Comparison of ENCODE assay signal across 23 mouse cellular contexts in genomic region chr11:115584376-115585073, GRCm38 (mm10). TPM values are rescaled to one million over a fixed set of nuclear protein-coding genes. Genes with fewer than 3 reads are reported as not detected.
DNase-seq lines count a peak whose midpoint lies in the region; ATAC-seq and TF ChIP-seq lines count a peak whose summit lies in the region.
"Had no signal": no experiment of that assay in that cellular context is flagged by ENCODE, and none has a peak within 500 bp of the region (broad histone marks: within the 10 kb centered on the region; RNA-seq: fewer than 3 reads in every experiment).

No protein-coding gene starts in this region.

- no peaks in the 10 kb centered on the region for H3K4me1 ChIP-seq in heart, embryonic 15.5 days (replicated peaks)
- no peaks in the 10 kb centered on the region for H3K4me1 ChIP-seq in liver, embryonic 11.5 days (replicated peaks; ENCODE audit: control insufficient read depth, insufficient read depth, low read length)
- no peaks in the 10 kb centered on the region for H3K4me1 ChIP-seq in liver, postnatal 0 days (ENCODE audit: insufficient read depth)
- peaks cover 8% of the 10 kb centered on the region; the same call in 1 of the 2 replicates for H3K4me1 ChIP-seq in brown adipose tissue, adult 24 weeks (ENCODE audit: control insufficient read depth, insufficient read depth, insufficient read length, low read length)
- H3K4me1 ChIP-seq: forebrain, embryonic 10.5 days; forebrain, embryonic 13.5 days; heart, embryonic 12.5 days had no signal

- H3K27ac ChIP-seq in heart, embryonic 15.5 days, result 0 out of 2 replicates have a peak overlapping the region, but pooled peaks have one; percentile 1
- no peak overlapping the region for H3K27ac ChIP-seq in liver, embryonic 11.5 days (ENCODE audit: low read depth, low read length)
- H3K27ac ChIP-seq in liver, postnatal 0 days (ENCODE audit: low read depth), result no peak overlapping the region
- H3K27ac ChIP-seq in brown adipose tissue, adult 24 weeks (replicated peaks; ENCODE audit: low read depth, low read length), result peak overlapping the region; percentile 43
- H3K27ac ChIP-seq in gastrocnemius, adult 2 months, result no peak overlapping the region; the same call in 1 of the 2 replicates
- H3K27ac ChIP-seq: forebrain, embryonic 10.5 days; forebrain, embryonic 13.5 days; hindbrain, embryonic 14.5 days had no signal

- TF ChIP-seq EP300 in liver, postnatal 0 days (IDR thresholded peaks at IDR 0.05; ENCODE audit: low read depth), result no peak

- intact Hi-C loops in gastrocnemius, adult 2 months (cut with DNase I), result no loop called here

- no peak overlapping the region for H3K4me3 ChIP-seq in heart, embryonic 15.5 days
- H3K4me3 ChIP-seq in liver, embryonic 11.5 days (ENCODE audit: low read depth, low read length), result no peak overlapping the region
- no peak overlapping the region for H3K4me3 ChIP-seq in liver, postnatal 0 days (ENCODE audit: low read depth, low read length)
- H3K4me3 ChIP-seq in brown adipose tissue, adult 24 weeks (ENCODE audit: insufficient read depth, low read depth, low read length), result no peak overlapping the region
- H3K4me3 ChIP-seq in gastrocnemius, adult 2 months, result no peak overlapping the region
- H3K4me3 ChIP-seq: forebrain, embryonic 10.5 days; forebrain, embryonic 13.5 days; heart, embryonic 12.5 days had no signal

- no peak for TF ChIP-seq CTCF in liver, postnatal 0 days (IDR thresholded peaks at IDR 0.05; ENCODE audit: low read depth)
- no peak for TF ChIP-seq CTCF in gastrocnemius, adult 2 months (IDR thresholded peaks at IDR 0.05)

- no peaks in the 10 kb centered on the region for H3K9me3 ChIP-seq in heart, embryonic 15.5 days (replicated peaks)
- no peaks in the 10 kb centered on the region for H3K9me3 ChIP-seq in liver, embryonic 11.5 days (ENCODE audit: control insufficient read depth, low read length)
- H3K9me3 ChIP-seq in liver, postnatal 0 days (ENCODE audit: low read length), result no peaks in the 10 kb centered on the region
- H3K9me3 ChIP-seq: forebrain, embryonic 10.5 days; forebrain, embryonic 13.5 days; G1E; heart, embryonic 12.5 days had no signal

- 84% methylated on average over 10 of the region's 10 CpGs for WGBS in heart, embryonic 15.5 days
- WGBS in liver, embryonic 11.5 days, result 85% methylated on average over 10 of the region's 10 CpGs
- 86% methylated on average over 10 of the region's 10 CpGs for WGBS in liver, postnatal 0 days (ENCODE audit: insufficient replicate concordance)

- H3K36me3 ChIP-seq in heart, embryonic 15.5 days, result peaks cover 89% of the 10 kb centered on the region
- peaks cover 80% of the 10 kb centered on the region for H3K36me3 ChIP-seq in liver, embryonic 11.5 days (ENCODE audit: control insufficient read depth, insufficient read depth, low read length)
- H3K36me3 ChIP-seq in liver, postnatal 0 days (replicated peaks; ENCODE audit: insufficient read depth, low read length), result peaks cover 91% of the 10 kb centered on the region

- ATAC-seq in heart, embryonic 15.5 days (replicated peaks; ENCODE audit: insufficient number of reproducible peaks, insufficient read depth, low FRiP score, low read depth), result no peak
- ATAC-seq in liver, embryonic 11.5 days (replicated peaks; ENCODE audit: low FRiP score), result peak; percentile 27; the same call in 1 of the 2 replicates
- ATAC-seq in liver, postnatal 0 days, result no peak
- ATAC-seq: forebrain, embryonic 13.5 days; forebrain, embryonic 16.5 days had no signal

- H3K4me2 ChIP-seq in heart, embryonic 15.5 days, result no peak overlapping the region
- H3K4me2 ChIP-seq in liver, embryonic 11.5 days, result no peak overlapping the region
- no peak overlapping the region for H3K4me2 ChIP-seq in liver, postnatal 0 days (ENCODE audit: low read depth, low read length)
- H3K4me2 ChIP-seq: forebrain, embryonic 13.5 days; heart, embryonic 12.5 days; hindbrain, embryonic 14.5 days had no signal

- no peak overlapping the region for H3K9ac ChIP-seq in heart, embryonic 15.5 days
- H3K9ac ChIP-seq in liver, embryonic 11.5 days (ENCODE audit: low read depth, low read length), result no peak overlapping the region
- H3K9ac ChIP-seq in liver, postnatal 0 days (replicated peaks), result no peak overlapping the region
- H3K9ac ChIP-seq: forebrain, embryonic 13.5 days; heart, embryonic 12.5 days; hindbrain, embryonic 14.5 days had no signal

- no peak for DNase-seq in heart, adult 11 months
- no peak for DNase-seq in liver, embryonic 11.5 days (ENCODE audit: low spot score)
- DNase-seq in liver, postnatal 0 days, result no peak
- DNase-seq in urinary bladder, postnatal 25 days (ENCODE audit: low spot score), result no peak
- DNase-seq in gastrocnemius, adult 2 months, result no peak
- DNase-seq: adrenal gland, adult 2 months; adrenal gland, postnatal 14 days; cerebellum, adult 11-12 months; cerebellum, adult 8-10 months; cerebellum, postnatal 10 days; cerebellum, postnatal 36 days; gastrocnemius, postnatal 14 days; heart, adult 18-20 months; heart, postnatal 14 days; heart, postnatal 4 days had no signal

- H3K27me3 ChIP-seq in heart, embryonic 15.5 days, result no peaks in the 10 kb centered on the region
- H3K27me3 ChIP-seq in liver, embryonic 11.5 days (replicated peaks; ENCODE audit: control insufficient read depth, insufficient read depth, low read length), result no peaks in the 10 kb centered on the region
- no peaks in the 10 kb centered on the region for H3K27me3 ChIP-seq in liver, postnatal 0 days (ENCODE audit: insufficient read depth, low read length)
- H3K27me3 ChIP-seq: forebrain, embryonic 13.5 days; heart, embryonic 12.5 days had no signal

RNA-seq across cellular contexts. Expression of gene Mrps7, which starts 19.2 kb away (rescaled TPM):
- polyA plus RNA-seq in heart, embryonic 15.5 days (2015; fragmentation: Nextera tagmentation; extraction: Ambion mirVana), result 76.2 and 80.1 TPM in 2 replicates
- 121 and 125 TPM in 2 replicates for polyA plus RNA-seq in liver, embryonic 11.5 days (2014; fragmentation: Nextera tagmentation; extraction: Ambion mirVana)
- polyA plus RNA-seq in liver, postnatal 0 days (2015; fragmentation: Nextera tagmentation; extraction: Ambion mirVana), result 46.4 and 48.9 TPM in 2 replicates
- polyA plus RNA-seq in brown adipose tissue, adult 24 weeks (2012; ENCODE audit: insufficient read depth, insufficient read length, missing spikeins), result 106 and 138 TPM in 2 replicates
- total RNA-seq in gastrocnemius, adult 2 months (2021), result 10 to 100 TPM; 66.8 to 88.5 TPM

RNA-seq across cellular contexts. Expression of gene Gga3, which starts 19.3 kb away (rescaled TPM):
- polyA plus RNA-seq in heart, embryonic 15.5 days (2015; fragmentation: Nextera tagmentation; extraction: Ambion mirVana), result 13.7 and 16.3 TPM in 2 replicates
- polyA plus RNA-seq in liver, embryonic 11.5 days (2014; fragmentation: Nextera tagmentation; extraction: Ambion mirVana), result 23.6 and 27.4 TPM in 2 replicates
- polyA plus RNA-seq in liver, postnatal 0 days (2015; fragmentation: Nextera tagmentation; extraction: Ambion mirVana), result 3.0 and 3.5 TPM in 2 replicates
- 4.2 and 6.5 TPM in 2 replicates for polyA plus RNA-seq in brown adipose tissue, adult 24 weeks (2012; ENCODE audit: insufficient read depth, insufficient read length, missing spikeins)
- total RNA-seq in gastrocnemius, adult 2 months (2021), result 10 to 100 TPM; 18.8 to 20.7 TPM

RNA-seq across cellular contexts. Expression of gene Nup85, which starts 20.3 kb away (rescaled TPM):
- 80.8 and 105 TPM in 2 replicates for polyA plus RNA-seq in heart, embryonic 15.5 days (2015; fragmentation: Nextera tagmentation; extraction: Ambion mirVana)
- 277 and 296 TPM in 2 replicates for polyA plus RNA-seq in liver, embryonic 11.5 days (2014; fragmentation: Nextera tagmentation; extraction: Ambion mirVana)
- polyA plus RNA-seq in liver, postnatal 0 days (2015; fragmentation: Nextera tagmentation; extraction: Ambion mirVana), result 41.8 and 46.0 TPM in 2 replicates
- 12.4 and 15.7 TPM in 2 replicates for polyA plus RNA-seq in brown adipose tissue, adult 24 weeks (2012; ENCODE audit: insufficient read depth, insufficient read length, missing spikeins)
- total RNA-seq in gastrocnemius, adult 2 months (2021), result 10 to 100 TPM; 17.2 to 18.6 TPM

RNA-seq across cellular contexts. Expression of gene Mif4gd, which starts 28.2 kb away (rescaled TPM):
- polyA plus RNA-seq in heart, embryonic 15.5 days (2015; fragmentation: Nextera tagmentation; extraction: Ambion mirVana), result 30.2 and 34.5 TPM in 2 replicates
- polyA plus RNA-seq in liver, embryonic 11.5 days (2014; fragmentation: Nextera tagmentation; extraction: Ambion mirVana), result 39.0 and 41.4 TPM in 2 replicates
- 37.9 and 39.9 TPM in 2 replicates for polyA plus RNA-seq in liver, postnatal 0 days (2015; fragmentation: Nextera tagmentation; extraction: Ambion mirVana)
- 120 and 127 TPM in 2 replicates for polyA plus RNA-seq in brown adipose tissue, adult 24 weeks (2012; ENCODE audit: insufficient read depth, insufficient read length, missing spikeins)
- total RNA-seq in gastrocnemius, adult 2 months (2021), result 10 to 100 TPM; 46.0 to 55.0 TPM

RNA-seq across cellular contexts. Expression of gene Slc25a19, which starts 43.6 kb away (rescaled TPM):
- polyA plus RNA-seq in heart, embryonic 15.5 days (2015; fragmentation: Nextera tagmentation; extraction: Ambion mirVana), result 47.7 and 48.8 TPM in 2 replicates
- 30.2 and 30.9 TPM in 2 replicates for polyA plus RNA-seq in liver, embryonic 11.5 days (2014; fragmentation: Nextera tagmentation; extraction: Ambion mirVana)
- 6.1 and 6.9 TPM in 2 replicates for polyA plus RNA-seq in liver, postnatal 0 days (2015; fragmentation: Nextera tagmentation; extraction: Ambion mirVana)
- 392 and 520 TPM in 2 replicates for polyA plus RNA-seq in brown adipose tissue, adult 24 weeks (2012; ENCODE audit: insufficient read depth, insufficient read length, missing spikeins)
- 10 to 100 TPM; 43.1 to 51.5 TPM for total RNA-seq in gastrocnemius, adult 2 months (2021)

Comparison
In these comparisons a context has a peak if more than half of its experiments do, and no peak if none do; other contexts are left out.
1. H3K27ac ChIP-seq: peak in heart, embryonic 15.5 days (single experiment) and brown adipose tissue, adult 24 weeks (single experiment); none in liver, embryonic 11.5 days (single experiment), liver, postnatal 0 days (single experiment) and gastrocnemius, adult 2 months (single experiment).